Mouse (Mus musculus) frontal cortex, postnatal 14 days (tissue): Measurements from ENCODE around the gene Abcc4.

Source experiments
- DNase-seq, 2 experiments: peaks; one replicate each; pipeline ENCODE4 v3.0.0; 2022; ENCODE audit warnings: low spot score in 2 of 2

The Abcc4 gene

GRCm38 (mm10) chr14:118705808-118706731 is at the start of gene Abcc4:
Gene Abcc4 (minus strand): TSS chr14:118706219.
- DNase-seq = peak; percentile 33

- no peak for DNase-seq
Measured at GRCm38 (mm10) chr14:118751193-118751753, 45.3 kb upstream of the Abcc4 start.

GRCm38 (mm10) chr14:118750505-118751192 is 44.6 kb upstream of the Abcc4 start:
- DNase-seq = no peak

DNA sequence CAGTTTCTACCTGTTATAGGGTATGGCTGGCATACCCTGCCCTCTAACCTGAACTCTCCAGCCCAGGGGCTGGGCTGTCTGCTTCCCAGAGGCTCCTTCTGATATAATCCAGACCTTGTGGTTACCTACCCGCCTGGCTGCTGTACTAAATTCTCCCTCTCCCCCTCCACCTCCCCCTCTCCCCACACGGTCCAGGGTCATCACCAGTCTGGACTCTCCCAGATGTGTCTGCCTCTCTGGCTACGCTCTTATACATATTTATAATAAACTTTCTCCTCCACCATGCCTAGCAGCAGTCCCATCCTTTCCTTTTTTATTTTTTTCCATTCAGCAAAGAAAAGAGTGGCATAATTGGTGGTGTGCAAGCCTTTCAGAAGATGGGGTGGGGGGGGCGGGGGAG is 43.7 kb upstream of the Abcc4 start:
- no peak for DNase-seq

DNA sequence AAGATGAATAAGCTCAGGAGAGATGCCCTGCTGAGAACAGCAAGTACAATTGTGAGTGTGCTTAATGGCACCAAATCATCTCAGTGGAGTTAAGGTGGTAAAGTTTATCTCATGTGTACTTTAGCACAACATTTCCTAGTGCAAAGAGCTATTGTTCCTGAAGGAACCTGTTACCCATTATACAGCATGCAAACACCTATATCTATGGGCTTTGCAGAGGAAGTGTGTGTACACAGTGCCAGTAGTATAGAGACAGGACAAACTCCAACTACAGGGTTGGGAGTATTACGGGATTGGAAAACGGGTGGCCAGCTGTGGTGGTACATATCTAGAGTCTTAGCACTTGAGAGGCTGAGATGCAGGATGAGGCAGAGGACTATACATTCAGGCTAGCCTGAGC is 43.0 kb upstream of the Abcc4 start:
- no peak for DNase-seq

DNA sequence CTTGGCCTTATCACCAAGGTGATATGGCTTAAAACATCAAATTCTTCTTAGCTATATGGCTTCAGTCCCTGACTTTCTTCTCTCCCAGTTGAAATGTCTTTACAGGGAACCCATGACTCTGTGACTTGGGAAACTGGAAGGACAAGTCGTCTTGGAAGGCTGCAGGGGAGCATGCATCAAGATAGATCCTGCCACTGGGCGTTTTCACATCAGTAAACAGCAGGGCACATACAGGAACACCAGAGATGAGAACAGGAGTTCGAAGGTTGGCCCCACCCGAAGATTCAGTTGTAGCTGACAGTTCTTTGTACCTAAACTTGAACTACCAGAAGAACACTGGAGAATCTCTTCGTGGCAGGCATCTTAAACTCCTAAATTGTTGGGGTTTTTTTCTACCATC is 36.8 kb upstream of the Abcc4 start:
- no peak for DNase-seq

GRCm38 (mm10) chr14:118741780-118742179 is 35.8 kb upstream of the Abcc4 start:
- DNase-seq = no peak

DNA sequence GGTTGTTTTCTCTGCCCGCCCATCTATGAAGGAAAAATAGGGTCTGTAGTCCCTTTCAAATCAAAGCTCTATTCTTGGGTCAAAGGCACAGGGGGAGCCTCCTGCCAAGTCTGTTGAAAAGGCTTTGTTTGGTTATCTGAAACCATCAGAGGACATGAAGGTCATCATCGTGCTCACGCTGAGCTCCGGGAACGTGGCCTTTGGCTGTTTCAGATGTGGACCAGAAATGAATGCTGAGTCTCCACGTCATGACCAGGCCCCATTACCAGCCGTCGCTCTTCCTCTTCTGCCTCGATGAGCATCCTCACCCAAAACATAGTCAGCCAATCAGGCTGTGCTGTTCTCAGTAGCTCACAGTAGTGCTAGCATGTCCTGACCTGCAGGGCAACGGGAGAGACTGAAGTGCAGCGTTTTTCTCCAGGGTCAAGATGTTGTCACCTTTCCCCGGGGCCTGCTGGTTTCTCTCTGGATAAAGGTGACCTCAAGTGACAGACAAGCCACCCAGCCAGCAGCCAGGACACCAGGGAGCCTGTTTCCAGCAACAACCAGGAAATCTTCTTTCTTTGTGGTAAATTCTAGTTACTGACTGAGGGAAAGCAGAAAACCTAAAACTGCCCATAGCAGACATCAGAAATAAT is 31.4 kb upstream of the Abcc4 start:
- DNase-seq = no peak

GRCm38 (mm10) chr14:118735114-118735513 is 29.1 kb upstream of the Abcc4 start:
- no peak for DNase-seq

DNA sequence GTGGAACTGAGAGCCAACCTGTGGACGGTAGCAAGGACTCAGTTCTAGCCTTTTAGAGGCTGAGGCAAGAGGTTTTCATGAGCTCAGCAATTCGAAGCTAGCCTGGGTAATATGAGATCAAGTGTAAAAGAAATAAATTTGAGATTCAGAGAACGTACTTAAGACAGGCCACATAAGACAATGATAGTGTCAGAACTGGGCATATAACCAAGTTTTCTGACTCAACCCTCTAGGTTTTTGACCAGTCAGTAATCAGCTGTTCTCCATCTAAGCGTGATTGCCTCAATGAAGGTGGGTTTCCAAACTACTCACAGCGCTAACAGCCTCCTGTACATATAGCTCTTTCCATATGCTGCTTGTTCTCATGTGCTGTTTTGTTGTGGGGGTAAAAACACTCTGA is 27.1 kb upstream of the Abcc4 start:
- DNase-seq = no peak

DNA sequence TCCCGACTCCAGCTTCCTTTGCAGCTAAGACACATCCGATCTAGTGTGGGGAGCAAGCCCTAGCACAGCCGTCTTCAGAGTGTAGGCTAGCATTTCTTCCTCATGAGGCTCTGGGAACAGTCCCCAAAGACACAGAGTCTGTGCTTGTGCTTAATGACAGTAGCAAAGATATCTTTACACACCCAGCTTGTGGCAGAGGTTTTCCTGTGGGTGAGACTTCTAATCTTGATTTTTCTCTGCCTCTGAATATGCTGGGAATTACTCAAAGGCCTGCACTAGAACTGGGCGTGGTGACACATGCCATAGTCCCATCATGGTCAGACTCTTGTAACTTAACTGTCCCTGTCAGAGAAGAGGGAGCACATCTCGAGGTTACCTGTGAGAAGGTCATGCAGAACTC is 24.6 kb upstream of the Abcc4 start:
- no peak for DNase-seq

DNA sequence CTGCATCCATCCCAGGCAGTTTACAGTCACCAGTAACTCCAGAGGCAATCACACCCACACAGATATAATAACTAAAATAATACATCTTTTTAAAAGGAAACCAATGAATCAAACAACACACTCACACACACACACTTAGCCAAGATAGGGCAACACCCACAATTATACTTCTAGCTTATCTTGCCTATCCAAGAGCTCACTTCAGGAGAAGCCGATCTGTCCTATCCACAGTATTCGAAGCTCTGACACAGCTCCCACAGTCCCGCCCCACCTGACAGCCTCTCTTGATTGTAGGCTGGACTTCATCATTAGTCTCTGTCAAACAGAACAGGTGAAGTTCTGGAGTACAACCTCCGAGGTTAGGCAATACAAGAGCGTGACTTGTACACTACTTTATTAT is 19.4 kb upstream of the Abcc4 start:
- DNase-seq = no peak

GRCm38 (mm10) chr14:118723920-118724693 is 18.1 kb upstream of the Abcc4 start:
- DNase-seq = no peak

DNA sequence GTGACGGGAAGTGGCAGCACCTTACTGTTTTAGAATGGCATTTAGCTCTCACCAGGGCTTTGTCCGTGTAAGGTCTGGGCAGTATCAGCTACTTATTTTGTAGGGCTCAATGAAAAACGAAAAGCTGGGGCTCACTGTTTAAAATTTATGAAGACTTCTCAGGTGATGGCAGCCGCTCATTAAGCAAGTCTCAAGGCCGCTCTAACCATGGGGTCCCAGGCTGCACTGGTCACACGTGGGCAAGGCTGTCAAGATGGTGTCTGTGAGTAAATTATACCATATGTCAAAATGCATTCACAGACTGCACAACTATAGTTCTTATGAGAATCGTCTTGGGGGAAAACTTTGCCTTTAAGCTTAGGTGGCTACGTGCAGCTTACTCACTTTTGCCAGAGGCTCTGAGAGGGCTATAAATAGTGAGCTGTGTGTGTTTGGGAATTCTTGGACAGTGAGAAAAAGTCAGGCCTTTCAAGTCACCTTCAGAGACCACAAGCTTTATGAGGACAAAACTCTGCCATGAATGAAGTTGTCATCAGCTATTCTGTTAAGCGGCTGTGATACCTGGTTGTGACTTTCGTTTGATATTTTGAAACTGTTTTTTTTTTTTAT is 13.7 kb upstream of the Abcc4 start:
- no peak for DNase-seq

GRCm38 (mm10) chr14:118718576-118718975 is 12.6 kb upstream of the Abcc4 start:
- DNase-seq = no peak

DNA sequence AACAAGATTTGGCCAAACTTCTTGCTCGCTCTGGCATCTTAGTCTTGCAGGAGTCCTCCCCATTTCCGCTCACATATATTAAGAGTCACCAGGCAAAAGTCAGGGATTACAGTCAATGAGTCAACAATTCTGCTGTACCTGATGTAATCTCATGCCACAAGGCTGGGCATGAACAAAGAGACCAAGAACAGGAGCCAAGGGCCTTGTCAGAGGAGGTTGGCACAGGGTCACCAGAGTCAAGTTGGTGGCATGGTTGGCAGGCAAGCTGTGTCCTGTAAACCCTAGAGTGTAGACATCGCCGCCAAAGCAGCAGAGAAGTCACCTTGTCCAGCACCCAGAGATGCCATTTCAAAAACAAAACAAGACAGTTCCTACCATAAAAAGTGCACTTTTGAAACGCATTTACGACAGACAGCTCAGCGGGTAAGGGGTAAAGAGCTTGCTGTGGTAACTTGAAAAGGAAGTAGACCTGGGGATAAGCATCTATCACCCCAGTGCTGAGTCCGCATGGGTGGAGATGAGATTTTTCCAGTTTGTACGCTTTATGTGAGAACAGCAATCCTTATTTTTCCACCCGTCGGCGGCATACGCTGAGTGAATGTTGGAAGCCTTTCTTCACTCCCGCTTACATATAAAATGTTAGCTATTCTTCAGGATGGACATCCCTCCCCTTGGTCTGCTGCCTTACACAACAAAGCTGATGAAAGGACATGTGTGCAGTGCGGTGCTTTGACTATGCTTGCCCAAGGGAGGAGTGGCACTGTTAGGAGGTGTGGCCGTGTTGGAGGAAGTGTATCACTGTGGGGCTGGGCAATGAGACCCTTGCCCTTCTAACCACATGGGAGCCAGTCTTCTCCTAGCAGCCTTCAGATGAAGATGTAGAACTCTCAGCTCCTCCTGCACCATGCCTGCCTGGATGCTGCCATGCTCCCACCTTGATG is 10.6 kb upstream of the Abcc4 start:
- DNase-seq = no peak

DNA sequence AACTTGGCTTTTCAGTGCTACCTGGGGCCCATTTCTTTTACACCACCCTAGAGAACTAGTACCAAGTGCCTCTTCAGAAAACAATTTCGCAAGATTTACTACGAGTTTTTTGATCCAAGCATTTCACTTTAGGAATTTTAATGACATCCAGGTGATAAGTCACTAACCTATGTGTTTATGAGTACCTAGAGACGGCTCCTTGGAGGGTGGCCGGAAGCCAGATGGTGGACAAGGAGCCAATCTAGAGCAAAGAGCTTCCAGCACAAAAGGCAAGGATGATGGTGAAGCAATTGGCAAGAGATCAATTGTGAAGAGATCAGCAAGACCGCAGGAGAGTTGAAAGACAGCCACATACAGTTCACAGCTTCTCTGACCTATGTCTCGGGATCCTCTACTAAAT is 8.7 kb upstream of the Abcc4 start:
- DNase-seq = no peak

DNA sequence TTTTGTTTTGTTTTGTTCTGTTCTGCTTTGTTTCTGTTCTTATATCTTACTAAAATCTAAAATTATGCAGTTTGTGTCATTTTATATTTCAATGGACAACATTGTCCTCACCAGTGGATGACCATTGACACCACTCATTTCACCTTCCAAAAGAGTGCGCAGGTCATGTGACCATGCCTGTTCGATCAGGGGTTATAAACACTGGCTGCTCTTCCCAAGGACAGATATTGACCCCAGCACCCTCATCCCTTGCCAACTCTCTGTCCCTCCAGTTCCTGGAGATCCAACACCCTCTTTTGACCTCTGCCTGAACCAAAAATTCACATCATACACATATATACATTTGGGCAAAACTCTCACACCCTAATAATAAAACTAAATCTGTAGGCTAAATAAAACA is 8.3 kb upstream of the Abcc4 start:
- DNase-seq = no peak

DNA sequence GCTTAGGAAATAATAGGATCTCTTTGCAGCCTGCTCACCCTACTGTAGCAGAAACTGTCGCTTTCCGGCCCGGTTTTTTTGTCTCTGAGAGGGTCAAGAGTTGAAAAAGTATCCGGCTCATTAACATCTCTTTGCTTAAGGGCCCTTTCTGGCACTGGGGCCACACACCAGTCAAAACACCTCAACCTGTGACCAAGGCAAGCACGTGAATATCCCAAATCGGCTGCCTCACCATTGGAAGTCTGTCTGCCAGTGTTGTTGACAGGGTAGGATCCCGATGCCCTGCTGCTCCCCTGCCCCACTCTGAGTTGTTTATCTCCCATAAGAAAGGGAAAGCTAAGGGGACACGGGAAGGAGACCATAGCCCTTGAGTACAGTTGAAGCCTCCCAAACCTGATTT is 7.8 kb upstream of the Abcc4 start:
- DNase-seq = no peak

DNA sequence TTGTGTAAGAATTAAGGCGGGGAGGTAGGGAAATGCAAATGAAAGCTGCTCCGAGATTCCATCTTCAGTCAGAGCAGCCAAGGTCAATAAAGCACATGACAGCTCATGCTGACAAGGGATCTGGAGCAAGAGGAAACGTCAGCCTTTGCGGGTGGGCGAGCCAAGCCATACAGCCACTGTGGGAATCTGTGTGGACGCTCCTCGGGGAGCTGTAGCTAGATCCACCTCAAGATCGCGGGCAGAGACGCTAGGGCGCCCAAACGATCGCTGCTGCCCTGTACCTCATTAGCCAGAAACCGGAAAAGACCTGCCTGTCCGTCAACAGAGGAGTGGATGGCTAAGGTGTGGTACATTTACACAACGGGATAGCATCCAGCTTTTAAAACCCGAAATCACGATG is 7.4 kb upstream of the Abcc4 start:
- DNase-seq = no peak
